Mouse (Mus musculus) midbrain, embryonic 10.5 days (tissue): ENCODE results near the gene Rbm5. TPM values are rescaled to one million over a fixed set of nuclear protein-coding genes. Genes with fewer than 3 reads are reported as not detected.

Experiments
- DNase-seq: peaks from one replicate; pipeline ENCODE4 v3.0.0-alpha.2; 2017; ENCODE audit warnings: low spot score
- H3K27ac ChIP-seq: fragments of 300-500 bp; sonication (generic); replicated peaks from 2 replicates; pipeline ENCODE4 v1.5.1; 2016; ENCODE audit warnings: mild to moderate bottlenecking
- H3K27me3 ChIP-seq: fragments of 300-500 bp; sonication (generic); 2 replicates; pipeline ENCODE4 v1.6.1; 2016; ENCODE audit warnings: low read depth, mild to moderate bottlenecking; ENCODE audit not compliant: poor library complexity, severe bottlenecking
- H3K36me3 ChIP-seq: fragments of 300-500 bp; sonication (generic); 2 replicates; pipeline ENCODE4 v1.6.1; 2016; ENCODE audit warnings: mild to moderate bottlenecking, moderate library complexity
- H3K4me1 ChIP-seq: fragments of 300-500 bp; sonication (generic); 2 replicates; pipeline ENCODE4 v1.6.1; 2016
- H3K4me3 ChIP-seq: fragments of 300-500 bp; sonication (generic); 2 replicates; pipeline ENCODE4 v1.5.1; 2016; ENCODE audit warnings: mild to moderate bottlenecking, moderate library complexity
- H3K9me3 ChIP-seq: fragments of 300-500 bp; sonication (generic); replicated peaks from 2 replicates; pipeline ENCODE4 v1.6.1; 2016; ENCODE audit warnings: mild to moderate bottlenecking
- WGBS: fragments of 180-500 bp; shearing (Covaris S2); methylation state at CpG from one replicate; pipeline ENCODE4 v1.1.7; 2016; 5-methylcytosine and 5-hydroxymethylcytosine counted together
- polyA plus RNA-seq: library from polyadenylated mRNA; unstranded; fragments of >200 nt; fragmentation: Nextera tagmentation; extraction: Ambion mirVana; gene quantifications from 2 replicates; pipeline ENCODE4 v1.2.1, GENCODE M21; 2016

Rbm5 gene
- polyA plus RNA-seq, 1 experiment from 2014 or later = 200 TPM

DNA sequence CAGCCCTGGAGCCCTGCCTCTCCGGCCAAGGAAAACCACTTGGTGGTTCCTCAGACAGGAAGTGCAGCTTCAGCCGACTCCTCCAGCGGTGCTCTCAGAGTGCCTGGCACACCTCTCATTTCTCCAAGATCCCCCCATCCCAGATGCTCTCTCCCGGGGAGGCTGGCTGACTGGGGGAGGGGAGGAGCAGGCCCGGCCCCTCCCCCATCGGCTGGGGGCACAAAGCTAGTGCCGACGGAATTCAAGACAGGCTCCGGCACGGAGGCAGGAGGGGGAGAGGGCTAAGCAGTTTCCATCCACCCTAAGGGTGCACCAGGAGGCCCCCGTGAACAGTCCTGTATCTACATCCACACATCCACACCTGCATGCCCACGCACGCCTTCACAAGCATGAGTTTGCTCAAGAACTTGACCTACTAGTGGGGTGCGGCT is 64.0 kb downstream of the Rbm5 start:
- WGBS = 2% methylated on average over 14 of the region's 14 CpGs
- H3K9me3 ChIP-seq = no peaks in the 10 kb centered on the region
- H3K27me3 ChIP-seq = peaks cover 50% of the 10 kb centered on the region
- H3K4me3 ChIP-seq = peak overlapping the region; percentile 89
- H3K36me3 ChIP-seq = peaks cover 41% of the 10 kb centered on the region
- peak; percentile 57 for DNase-seq
- H3K27ac ChIP-seq = peak overlapping the region; percentile 96
- H3K4me1 ChIP-seq = peaks cover 93% of the 10 kb centered on the region

DNA sequence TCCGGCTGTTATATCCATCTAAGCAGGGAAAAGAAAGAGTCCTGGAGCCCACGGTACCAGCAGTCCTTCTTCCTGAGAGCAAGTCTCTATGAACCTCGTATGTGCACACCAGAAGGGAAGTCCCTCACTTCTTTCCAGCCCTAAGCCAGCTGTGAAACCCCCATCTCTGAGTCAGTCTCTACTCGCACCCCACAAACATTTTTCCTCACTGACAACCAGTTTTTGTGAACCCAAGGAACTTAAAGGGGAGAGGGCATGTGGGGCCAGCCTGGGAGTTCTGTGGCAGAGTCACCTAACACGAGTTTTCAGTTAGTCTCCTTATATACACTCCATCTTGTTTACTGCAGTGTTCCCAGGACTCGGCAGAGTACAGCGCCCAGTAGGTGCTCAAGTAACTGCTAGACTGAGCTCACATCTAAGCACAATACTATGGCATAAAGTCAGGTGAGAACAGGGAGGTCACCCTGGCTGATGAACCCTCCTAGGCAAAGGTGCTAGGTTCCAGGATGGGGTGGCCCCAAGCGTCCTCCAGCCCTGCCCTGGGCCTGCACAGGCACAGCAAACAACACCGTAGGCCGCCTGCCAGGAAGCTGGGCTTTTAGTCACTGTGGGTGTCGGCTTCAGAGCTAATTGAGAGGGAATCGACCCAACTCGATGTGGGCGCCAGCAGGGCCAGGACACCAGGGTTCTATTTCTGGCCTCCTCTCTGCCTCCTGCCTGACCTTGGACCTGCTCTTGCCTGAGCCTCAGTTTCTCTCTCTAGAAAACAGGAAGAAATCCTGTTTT is 67.3 kb downstream of the Rbm5 start:
- DNase-seq = no peak
- peaks cover 28% of the 10 kb centered on the region for H3K27me3 ChIP-seq
- H3K4me1 ChIP-seq = peaks cover 100% of the 10 kb centered on the region
- peak overlapping the region; percentile 71 for H3K27ac ChIP-seq
- no peaks in the 10 kb centered on the region for H3K9me3 ChIP-seq
- 66% methylated on average over 14 of the region's 14 CpGs for whole genome bisulfite sequencing
- H3K4me3 ChIP-seq = no peak overlapping the region
- H3K36me3 ChIP-seq = peaks cover 59% of the 10 kb centered on the region

DNA sequence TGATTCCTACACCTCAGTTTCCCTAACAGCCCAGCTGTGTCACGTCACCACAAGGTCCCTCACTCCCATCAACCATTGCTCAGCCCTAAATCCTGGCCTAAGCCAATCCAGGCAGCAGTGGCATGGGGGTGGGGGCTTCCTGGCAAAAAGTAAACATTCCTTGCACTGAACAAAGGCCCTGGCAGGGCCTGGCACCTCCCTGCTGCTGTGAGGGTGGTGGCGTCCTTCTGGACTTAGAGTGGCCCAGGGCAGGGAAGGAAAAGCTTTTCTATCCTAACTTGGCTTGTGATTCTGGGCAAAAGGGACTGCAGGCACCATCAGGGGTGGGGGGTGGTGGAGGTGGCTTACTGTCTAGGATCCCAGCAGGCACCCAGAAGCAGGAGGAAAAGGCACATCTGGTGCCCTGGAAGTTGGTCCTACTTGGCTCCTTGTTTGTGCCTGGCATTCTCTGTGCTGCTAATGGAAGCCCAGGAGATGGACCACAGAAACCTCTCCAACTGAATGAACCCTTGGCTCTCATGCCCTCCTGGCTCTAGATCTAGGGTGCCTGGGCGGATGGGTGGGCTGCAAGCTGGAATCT is 68.1 kb downstream of the Rbm5 start:
- Histone ChIP-seq H3K4me1 (peaks cover 100% of the 10 kb centered on the region), H3K27ac (peak overlapping the region; percentile 71), H3K36me3 (peaks cover 59% of the 10 kb centered on the region), H3K4me3 (no peak overlapping the region), H3K9me3 (no peaks in the 10 kb centered on the region), H3K27me3 (peaks cover 20% of the 10 kb centered on the region; the same call in 1 of the 2 replicates)
- DNase-seq = no peak
- WGBS = 80% methylated on average over 3 of the region's 3 CpGs

DNA sequence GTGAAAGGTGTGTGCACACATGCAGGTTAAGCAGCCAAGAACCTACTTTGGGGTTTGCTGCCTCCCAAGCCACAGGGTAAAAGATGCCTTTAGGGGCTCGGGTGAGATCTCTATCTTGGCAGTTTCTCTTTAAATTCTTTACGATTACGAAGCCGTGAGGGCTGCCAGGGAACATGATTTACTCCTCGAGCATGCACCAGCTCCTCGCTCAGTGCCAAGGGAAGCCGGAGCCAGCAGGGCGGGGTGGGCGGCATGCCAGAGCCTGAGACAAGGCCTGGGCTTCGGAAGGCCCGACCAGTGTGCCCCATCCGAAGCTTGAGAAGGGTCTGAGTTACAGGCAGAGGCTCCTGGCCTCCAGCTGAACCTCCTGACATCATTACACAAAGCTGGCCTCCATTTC is 69.2 kb downstream of the Rbm5 start:
- DNase-seq = no peak
- H3K9me3 ChIP-seq = no peaks in the 10 kb centered on the region
- peaks cover 100% of the 10 kb centered on the region for H3K4me1 ChIP-seq
- H3K36me3 ChIP-seq = peaks cover 59% of the 10 kb centered on the region
- 0 out of 2 replicates have a peak, but pooled peaks cover 10% of the 10 kb centered on the region for H3K27me3 ChIP-seq
- WGBS = 90% methylated on average over 12 of the region's 12 CpGs
- peak overlapping the region; percentile 90 for H3K27ac ChIP-seq
- H3K4me3 ChIP-seq = 0 out of 2 replicates have a peak overlapping the region, but pooled peaks have one; percentile 5

DNA sequence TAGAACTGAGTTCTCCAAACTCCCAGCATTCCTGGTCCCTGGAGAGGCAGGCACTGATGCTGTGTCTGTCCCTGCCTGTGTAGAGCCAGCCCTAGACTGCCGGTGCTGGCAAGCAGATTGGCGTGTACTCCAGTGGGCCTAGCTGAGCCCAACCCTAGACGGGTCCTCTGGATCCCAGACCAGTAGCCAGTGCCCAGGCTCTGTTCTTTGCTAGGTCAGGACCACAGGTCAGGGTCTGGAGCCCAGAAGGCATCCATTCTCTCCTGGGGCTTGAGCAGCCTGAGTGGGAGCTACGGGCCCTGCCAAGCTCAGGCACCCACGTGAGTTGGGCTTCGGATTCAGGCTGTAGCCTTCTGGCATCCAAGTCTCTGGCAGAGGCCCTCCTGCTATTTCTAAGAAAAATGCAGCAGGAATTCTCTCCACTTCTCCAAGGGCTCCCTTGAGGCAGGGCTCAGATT is 70.7 kb downstream of the Rbm5 start:
- Histone ChIP-seq H3K27me3 (0 out of 2 replicates have a peak, but pooled peaks cover under 1% of the 10 kb centered on the region), H3K27ac (peak overlapping the region; percentile 90), H3K4me3 (peak overlapping the region; percentile 33), H3K9me3 (no peaks in the 10 kb centered on the region), H3K36me3 (peaks cover 60% of the 10 kb centered on the region), H3K4me1 (peaks cover 100% of the 10 kb centered on the region)
- no peak for DNase-seq
- 24% methylated on average over 6 of the region's 6 CpGs for WGBS

DNA sequence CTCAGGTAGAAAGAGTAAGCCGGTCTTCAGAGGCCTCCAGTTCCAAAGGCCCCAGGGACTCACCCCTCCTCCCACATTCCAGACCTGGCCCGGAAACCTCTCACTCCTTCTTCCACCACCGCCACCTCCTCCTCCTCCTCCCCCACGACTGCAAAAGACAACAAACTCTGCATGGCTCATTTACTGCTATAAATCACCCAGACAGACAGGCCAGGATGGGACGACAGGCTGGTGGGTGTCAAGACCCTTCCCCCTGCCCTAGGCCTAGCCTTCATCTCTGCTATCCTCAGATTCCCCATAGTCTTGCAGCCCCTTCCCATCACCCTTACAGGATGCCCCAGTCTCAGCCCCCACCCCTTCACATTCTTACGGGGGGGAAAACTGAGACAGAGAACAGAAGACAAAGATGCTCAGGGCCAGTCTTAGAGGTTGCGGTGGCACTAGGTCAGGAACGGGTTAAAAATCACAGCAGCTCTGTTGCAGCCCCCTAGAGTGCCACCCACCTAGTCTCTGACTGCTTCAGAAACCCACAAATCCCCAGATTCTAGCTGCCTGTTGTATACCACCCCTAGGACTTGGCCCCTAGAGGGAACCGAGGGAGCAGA is 71.3 kb downstream of the Rbm5 start:
- 3% methylated on average over 9 of the region's 9 CpGs for whole genome bisulfite sequencing
- Histone ChIP-seq H3K4me1 (peaks cover 100% of the 10 kb centered on the region), H3K27me3 (no peaks in the 10 kb centered on the region), H3K9me3 (no peaks in the 10 kb centered on the region), H3K36me3 (peaks cover 60% of the 10 kb centered on the region), H3K4me3 (peak overlapping the region; percentile 33), H3K27ac (peak overlapping the region; percentile 90)
- DNase-seq = peak; percentile 50

DNA sequence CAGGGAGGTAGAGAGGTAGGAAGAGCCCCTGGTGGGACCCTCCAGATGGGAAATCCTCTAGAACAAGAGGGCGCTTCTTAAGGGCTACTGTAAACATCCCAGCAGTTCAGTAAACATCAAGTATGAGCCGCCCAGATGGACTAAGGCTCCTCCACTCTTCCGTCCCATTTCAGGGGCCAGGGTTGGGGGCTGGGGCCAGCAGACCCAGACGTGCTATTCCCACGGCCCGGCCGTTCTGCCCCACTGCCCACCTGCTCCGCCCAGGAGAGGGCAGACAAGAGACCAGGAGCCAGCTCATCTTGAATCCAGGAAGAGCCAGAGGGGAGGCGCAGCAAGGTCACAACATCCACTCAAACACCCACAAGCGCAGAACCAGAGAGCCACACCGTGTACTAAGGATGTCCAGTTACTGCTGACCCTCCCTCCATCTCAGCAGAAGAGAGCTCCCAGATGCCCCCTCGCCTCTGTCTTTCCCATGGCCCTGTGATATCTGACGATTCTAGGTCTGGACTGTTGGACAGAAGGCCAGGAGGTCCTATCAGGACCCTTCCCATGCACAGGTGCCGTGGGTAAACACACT is 72.1 kb downstream of the Rbm5 start:
- Histone ChIP-seq H3K27ac (peak overlapping the region; percentile 90), H3K36me3 (peaks cover 59% of the 10 kb centered on the region), H3K27me3 (no peaks in the 10 kb centered on the region), H3K4me3 (peak overlapping the region; percentile 33), H3K9me3 (no peaks in the 10 kb centered on the region), H3K4me1 (peaks cover 100% of the 10 kb centered on the region)
- WGBS = 4% methylated on average over 14 of the region's 14 CpGs
- peak; percentile 75 for DNase-seq

DNA sequence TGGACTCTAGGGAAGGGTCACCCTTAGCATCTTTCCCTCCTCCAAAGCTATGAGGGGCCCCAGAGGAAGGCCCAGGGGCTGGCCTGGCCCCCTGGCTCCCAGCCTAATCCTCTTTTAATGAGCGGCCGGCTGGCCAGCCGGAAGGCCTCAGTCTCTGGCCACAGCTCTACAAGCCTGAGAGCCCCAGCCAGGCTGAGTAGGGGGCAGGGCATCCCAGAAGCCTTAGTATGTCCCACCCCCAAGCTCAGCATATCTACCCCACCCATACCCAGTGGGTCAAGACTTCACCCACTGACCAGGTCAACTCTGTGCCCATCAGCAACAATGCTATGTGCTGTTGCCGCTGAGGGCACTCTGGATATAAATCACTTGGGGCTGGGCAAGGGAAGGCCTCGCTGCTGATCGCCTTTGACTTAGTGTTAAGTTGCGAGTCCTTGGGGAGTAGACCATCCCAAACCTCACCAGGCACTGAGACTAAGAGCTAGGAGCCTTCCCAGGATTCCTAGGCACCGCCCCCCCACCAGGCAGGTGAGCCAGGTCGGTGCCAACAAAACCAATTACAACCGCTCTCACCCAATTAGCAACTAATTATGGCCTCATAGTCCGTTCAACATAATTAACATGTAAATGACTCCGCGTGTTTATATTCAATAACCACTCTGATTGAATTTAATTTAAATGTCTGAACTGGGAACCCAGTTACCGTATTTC is 72.8 kb downstream of the Rbm5 start:
- peak overlapping the region; percentile 33 for H3K4me3 ChIP-seq
- no peaks in the 10 kb centered on the region for H3K27me3 ChIP-seq
- H3K9me3 ChIP-seq = no peaks in the 10 kb centered on the region
- H3K36me3 ChIP-seq = peaks cover 59% of the 10 kb centered on the region
- H3K4me1 ChIP-seq = peaks cover 100% of the 10 kb centered on the region
- 4% methylated on average over 14 of the region's 14 CpGs for WGBS
- peak overlapping the region; percentile 90 for H3K27ac ChIP-seq
- DNase-seq = peak; percentile 81

DNA sequence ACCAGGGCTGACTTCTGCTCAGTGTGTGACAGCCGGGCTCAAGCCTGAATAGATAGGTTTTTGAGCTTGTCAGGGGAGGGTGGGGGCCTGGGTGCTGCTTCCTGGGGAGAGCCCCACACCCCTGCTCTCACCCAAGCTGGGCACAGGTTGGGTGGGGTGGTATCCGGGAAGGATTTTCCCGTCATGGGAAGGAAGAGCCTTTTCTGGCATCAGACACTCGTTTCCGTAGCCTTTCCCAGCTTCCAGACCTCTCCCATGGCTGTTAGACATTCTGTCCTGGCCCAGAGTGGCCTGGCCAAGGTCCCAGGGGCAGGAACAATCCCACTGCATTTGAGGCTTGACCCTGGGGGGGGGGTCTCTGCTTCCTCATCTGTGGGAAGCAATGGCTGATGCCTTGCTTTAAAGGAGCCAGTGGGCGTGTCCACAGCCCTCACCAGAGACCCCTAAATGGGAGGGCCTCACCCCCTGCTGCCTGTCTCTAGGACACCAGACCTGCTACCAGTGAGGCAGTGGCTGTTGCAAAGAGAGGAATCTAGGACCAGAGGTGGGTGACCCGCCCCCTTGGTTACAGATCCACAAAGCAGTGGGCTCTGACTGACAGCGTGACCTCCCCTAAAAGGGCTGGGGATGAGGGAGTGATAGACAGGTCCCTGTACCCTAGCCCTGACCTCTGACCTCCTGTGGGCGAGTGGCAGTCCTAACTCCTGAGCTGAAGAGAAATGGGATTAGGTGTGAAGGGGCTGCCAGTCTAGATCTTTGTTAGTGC is 73.8 kb downstream of the Rbm5 start:
- peak overlapping the region; percentile 33 for H3K4me3 ChIP-seq
- peaks cover 59% of the 10 kb centered on the region for H3K36me3 ChIP-seq
- peak overlapping the region; percentile 90 for H3K27ac ChIP-seq
- WGBS = 8% methylated on average over 9 of the region's 9 CpGs
- no peaks in the 10 kb centered on the region for H3K27me3 ChIP-seq
- peaks cover 94% of the 10 kb centered on the region for H3K4me1 ChIP-seq
- no peaks in the 10 kb centered on the region for H3K9me3 ChIP-seq
- DNase-seq = peak; percentile 90

DNA sequence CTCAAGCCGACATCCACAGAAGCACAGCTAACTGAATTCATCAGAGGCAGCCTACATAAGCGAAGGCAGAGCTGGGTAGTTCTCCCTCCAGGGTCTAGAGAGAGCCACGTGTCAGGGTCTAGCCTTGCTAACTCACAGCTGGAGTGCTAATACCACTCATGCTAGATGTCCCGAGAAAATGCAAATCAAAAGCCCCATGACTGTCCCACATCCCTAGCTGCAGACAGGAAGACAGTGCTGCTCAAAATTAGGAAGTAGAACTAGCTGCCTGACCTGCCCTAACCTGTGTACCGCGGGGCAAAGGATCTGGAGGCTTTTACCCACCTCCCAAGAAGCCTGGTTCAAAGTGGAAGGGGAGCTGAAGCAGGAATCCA is 74.7 kb downstream of the Rbm5 start:
- H3K27ac ChIP-seq = peak overlapping the region; percentile 90
- DNase-seq = no peak

DNA sequence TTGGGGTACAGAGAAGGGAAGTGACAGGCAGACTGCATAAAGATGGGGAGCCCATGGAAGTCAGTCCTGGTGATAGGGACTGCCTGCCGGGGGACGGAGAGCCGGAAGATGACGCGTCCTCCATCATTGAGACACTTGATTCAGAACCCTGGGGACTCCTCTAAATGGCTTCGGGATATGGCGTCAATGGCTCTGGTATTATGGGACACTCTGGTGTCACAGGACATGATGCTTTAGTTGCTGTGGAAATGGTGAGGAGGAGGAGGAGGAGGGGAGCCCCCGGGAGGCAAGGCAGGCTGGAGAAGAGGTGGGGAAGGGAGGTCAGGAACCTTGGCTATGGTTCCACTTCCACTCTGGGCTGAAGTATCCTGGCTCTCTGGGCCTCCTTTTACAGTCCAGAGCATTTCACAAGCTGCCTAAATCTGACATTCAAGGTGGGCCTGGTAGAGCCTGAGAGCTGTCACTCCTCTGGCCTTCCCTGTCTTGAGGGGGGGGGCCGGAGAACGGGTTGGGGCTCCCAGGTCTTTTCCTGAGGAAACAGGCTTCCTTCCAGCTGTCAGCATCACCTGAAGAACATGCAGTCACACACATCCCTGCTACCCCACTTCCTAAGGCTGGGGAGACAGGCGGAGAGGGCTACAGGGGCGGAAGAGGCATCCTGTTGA is 75.2 kb downstream of the Rbm5 start:
- no peaks in the 10 kb centered on the region for H3K9me3 ChIP-seq
- WGBS = 88% methylated on average over 12 of the region's 12 CpGs
- H3K4me1 ChIP-seq = peaks cover 80% of the 10 kb centered on the region
- DNase-seq = no peak
- 0 out of 2 replicates have a peak, but pooled peaks cover 10% of the 10 kb centered on the region for H3K27me3 ChIP-seq
- peak overlapping the region; percentile 90 for H3K27ac ChIP-seq
- H3K4me3 ChIP-seq = peak overlapping the region; percentile 33; the same call in 1 of the 2 replicates
- peaks cover 59% of the 10 kb centered on the region for H3K36me3 ChIP-seq

More for the DNA sequence above, 74.7 kb downstream of the Rbm5 start:
- WGBS = 33% methylated on average over 6 of the region's 6 CpGs
- Histone ChIP-seq H3K4me1 (peaks cover 85% of the 10 kb centered on the region), H3K4me3 (peak overlapping the region; percentile 33; the same call in 1 of the 2 replicates), H3K36me3 (peaks cover 59% of the 10 kb centered on the region), H3K27me3 (0 out of 2 replicates have a peak, but pooled peaks cover 9% of the 10 kb centered on the region), H3K9me3 (no peaks in the 10 kb centered on the region)
